8 mouse cellular contexts compared by ENCODE assay signal in genomic region chr19:9938824-9939303, GRCm38 (mm10). TPM values are rescaled to one million over a fixed set of nuclear protein-coding genes. Genes with fewer than 3 reads are reported as not detected.
A peak's percentile ranks its signal among the peaks of the same experiment; 100 is the strongest.
DNase-seq lines count a peak whose midpoint lies in the region; ATAC-seq and TF ChIP-seq lines count a peak whose summit lies in the region.
"Had no signal": no experiment of that assay in that cellular context is flagged by ENCODE, and none has a peak within 500 bp of the region (broad histone marks: within the 10 kb centered on the region; RNA-seq: fewer than 3 reads in every experiment).

No protein-coding gene starts in this region.

- no peaks in the 10 kb centered on the region for H3K9me3 ChIP-seq in G1E (replicated peaks)
- H3K9me3 ChIP-seq in forebrain, embryonic 15.5 days, result no peaks in the 10 kb centered on the region

- H3K4me2 ChIP-seq in forebrain, embryonic 15.5 days (replicated peaks), result no peak overlapping the region

- TF ChIP-seq CTCF in G1E (IDR thresholded peaks at IDR 0.05; ENCODE audit: low read depth, low read length), result no peak
- no peak for TF ChIP-seq CTCF in bone marrow macrophage, adult 2 months (IDR thresholded peaks at IDR 0.05; ENCODE audit: low read depth, low read length)

- H3K27me3 ChIP-seq in G1E (ENCODE audit: insufficient read depth, low read length), result no peaks in the 10 kb centered on the region
- no peaks in the 10 kb centered on the region for H3K27me3 ChIP-seq in forebrain, embryonic 15.5 days

- ATAC-seq in G1E (ENCODE audit: extremely low read depth, insufficient number of reproducible peaks, low FRiP score, poor library complexity, severe bottlenecking), result peak; percentile 80
- peak; percentile 82 for ATAC-seq in neutrophil, adult 5-6 weeks (ENCODE audit: extremely low read depth, insufficient number of reproducible peaks, low FRiP score, poor library complexity, severe bottlenecking)
- ATAC-seq in forebrain, embryonic 15.5 days (replicated peaks), result no peak

- 81% methylated on average over 13 of the region's 13 CpGs for WGBS in forebrain, embryonic 15.5 days

- DNase-seq in G1E (ENCODE audit: low spot score), result peak; percentile 71
- peak; percentile 31 for DNase-seq in heart, postnatal 4 days
- no peak for DNase-seq in kidney, adult 11 months
- no peak for DNase-seq in Muller cell, postnatal 12 days (ENCODE audit: inconsistent ontology term)

- H3K36me3 ChIP-seq in G1E (replicated peaks), result no peaks in the 10 kb centered on the region
- H3K36me3 ChIP-seq in forebrain, embryonic 15.5 days, result no peaks in the 10 kb centered on the region

- peak overlapping the region; percentile 63 for H3K4me3 ChIP-seq in G1E (ENCODE audit: low read depth, low read length)
- peak overlapping the region; percentile 37 for H3K4me3 ChIP-seq in bone marrow macrophage, adult 2 months (ENCODE audit: insufficient read depth, low read length)
- no peak overlapping the region for H3K4me3 ChIP-seq in forebrain, embryonic 15.5 days

- no peak overlapping the region for H3K9ac ChIP-seq in forebrain, embryonic 15.5 days (replicated peaks)

- peaks cover 95% of the 10 kb centered on the region for H3K4me1 ChIP-seq in G1E (ENCODE audit: insufficient read depth, low read depth, low read length)
- peaks cover 83% of the 10 kb centered on the region for H3K4me1 ChIP-seq in bone marrow macrophage, adult 2 months (ENCODE audit: control insufficient read depth, insufficient read depth, low read length)
- H3K4me1 ChIP-seq in forebrain, embryonic 15.5 days, result no peaks in the 10 kb centered on the region

- peak overlapping the region; percentile 98 for H3K27ac ChIP-seq in bone marrow macrophage, adult 2 months (ENCODE audit: insufficient read depth, low read depth, low read length)
- H3K27ac ChIP-seq in forebrain, embryonic 15.5 days (replicated peaks), result no peak overlapping the region
- H3K27ac ChIP-seq: kidney, postnatal 0 days had no signal

- TF ChIP-seq POLR2A in bone marrow macrophage, adult 2 months (IDR thresholded peaks at IDR 0.05; ENCODE audit: borderline replicate concordance, low read depth, low read length), result no peak

RNA-seq across cellular contexts. Expression of gene Incenp, which starts 39.5 kb away (rescaled TPM):
- total RNA-seq in G1E (2014; fragmentation: Nextera tagmentation), result 125 and 160 TPM in 2 replicates
- total RNA-seq in G1E (2017), result 73.2 and 83.8 TPM in 2 replicates
- 187 and 221 TPM in 2 replicates for polyA plus RNA-seq in G1E (2012)
- 146 and 159 TPM in 2 replicates for polyA plus RNA-seq in bone marrow macrophage, adult 2 months (2012; ENCODE audit: insufficient read depth, insufficient read length, missing spikeins)
- total RNA-seq in heart, postnatal 4 days (2021), result 10 to 100 TPM; 66.8 to 68.2 TPM
- 15.4 and 20.4 TPM in 2 replicates for total RNA-seq in neutrophil, adult 5-6 weeks (2017)
- 51.9 and 62.4 TPM in 2 replicates for polyA plus RNA-seq in forebrain, embryonic 15.5 days (2015; fragmentation: Nextera tagmentation; extraction: Ambion mirVana)

RNA-seq across cellular contexts. Expression of gene Fth1, which starts 41.5 kb away (rescaled TPM):
- total RNA-seq in G1E (2014; fragmentation: Nextera tagmentation) (2,660 and 2,681 TPM in 2 replicates), G1E (2017) (936 and 1,016 TPM in 2 replicates)
- polyA plus RNA-seq in G1E (2012), result 28,412 and 34,236 TPM in 2 replicates
- polyA plus RNA-seq in bone marrow macrophage, adult 2 months (2012; ENCODE audit: insufficient read depth, insufficient read length, missing spikeins), result 20,335 and 20,363 TPM in 2 replicates
- total RNA-seq in heart, postnatal 4 days (2021), result 1,000 to 10,000 TPM; 1,376 to 1,487 TPM
- total RNA-seq in neutrophil, adult 5-6 weeks (2017), result 1,498 and 1,634 TPM in 2 replicates
- 1,475 and 1,516 TPM in 2 replicates for polyA plus RNA-seq in forebrain, embryonic 15.5 days (2015; fragmentation: Nextera tagmentation; extraction: Ambion mirVana)

Comparison
In these comparisons a context has a peak if more than half of its experiments do, and no peak if none do; other contexts are left out.
1. DNase-seq: peak in G1E (single experiment) and heart, postnatal 4 days (single experiment); none in kidney, adult 11 months (single experiment) and Muller cell, postnatal 12 days (single experiment).